Mouse (Mus musculus): Measurements from ENCODE around the gene Ncbp3. TPM values are rescaled to one million over a fixed set of nuclear protein-coding genes. Genes with fewer than 3 reads are reported as not detected.
A peak's percentile ranks its signal among the peaks of the same experiment; 100 is the strongest.

The Ncbp3 gene
- polyA plus RNA-seq, 2 experiments = 7.1 to 10.1 TPM

DNA sequence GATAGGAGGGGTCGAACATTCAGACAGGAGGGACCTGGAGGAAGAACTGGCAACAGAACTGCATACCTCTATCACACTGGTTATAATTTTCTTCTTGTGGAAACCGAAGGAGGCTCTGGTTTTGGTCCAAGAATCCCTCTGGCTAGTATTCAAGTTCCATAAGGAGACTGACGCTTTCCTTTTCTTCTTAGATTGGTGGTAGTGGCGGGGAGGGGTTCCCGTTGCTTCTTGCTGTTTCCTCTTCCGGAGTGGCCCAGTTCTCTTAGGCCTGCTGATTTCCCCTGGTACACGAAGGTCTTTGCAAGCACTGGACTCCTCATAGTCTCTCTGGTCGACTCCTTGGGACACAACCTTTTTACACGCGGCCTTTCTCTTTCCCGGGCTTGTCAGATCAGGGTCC, 89.5 kb downstream of the Ncbp3 start:
- H3K9me3 ChIP-seq (ENCODE audit: control insufficient read depth, low read length) = no peaks in the 10 kb centered on the region
- peak overlapping the region; percentile 80 for H3K9ac ChIP-seq (ENCODE audit: low read depth, low read length, severe bottlenecking)
- no peak overlapping the region for H3K27ac ChIP-seq (replicated peaks; ENCODE audit: low read depth, low read length)
- peak overlapping the region; percentile 87 for H3K4me2 ChIP-seq (replicated peaks; ENCODE audit: low read depth, low read length, severe bottlenecking)
- no peaks in the 10 kb centered on the region for H3K27me3 ChIP-seq (ENCODE audit: control insufficient read depth, insufficient read depth, low read length)
- peaks cover 15% of the 10 kb centered on the region for H3K4me1 ChIP-seq (ENCODE audit: control insufficient read depth, insufficient read depth, low read length)
- WGBS = 32% methylated on average over 11 of the region's 11 CpGs
- no peak for ATAC-seq (ENCODE audit: low FRiP score, low read depth)
- peak; percentile 25 for DNase-seq (ENCODE audit: low spot score)
- H3K36me3 ChIP-seq (ENCODE audit: control insufficient read depth, insufficient read depth, low read length) = peaks cover 11% of the 10 kb centered on the region
- no peak for TF ChIP-seq POLR2A (IDR thresholded peaks at IDR 0.05; ENCODE audit: borderline replicate concordance, extremely low read depth, insufficient read depth, insufficient read length)
- H3K4me3 ChIP-seq (replicated peaks; ENCODE audit: low read length) = peak overlapping the region; percentile 90

- H3K4me1 ChIP-seq (ENCODE audit: control insufficient read depth, insufficient read depth, low read length) = peaks cover 15% of the 10 kb centered on the region
- DNase-seq (ENCODE audit: low spot score) (peak; percentile 84), ATAC-seq (ENCODE audit: low FRiP score, low read depth) (peak; percentile 90)
- H3K4me3 ChIP-seq (replicated peaks; ENCODE audit: low read length) = peak within 1 kb of the TSS; percentile 90
- H3K9me3 ChIP-seq (ENCODE audit: control insufficient read depth, low read length) = no peaks in the 10 kb centered on the region
- peak within 1 kb of the TSS; percentile 80 for H3K9ac ChIP-seq (ENCODE audit: low read depth, low read length, severe bottlenecking)
- peak within 1 kb of the TSS; percentile 87 for H3K4me2 ChIP-seq (replicated peaks; ENCODE audit: low read depth, low read length, severe bottlenecking)
- no peaks in the 10 kb centered on the region for H3K27me3 ChIP-seq (ENCODE audit: control insufficient read depth, insufficient read depth, low read length)
- TF ChIP-seq POLR2A (IDR thresholded peaks at IDR 0.05; ENCODE audit: borderline replicate concordance, extremely low read depth, insufficient read depth, insufficient read length) = 0 out of 2 replicates have a peak, but pooled peaks have one; percentile 20
- peaks cover 7% of the 10 kb centered on the region for H3K36me3 ChIP-seq (ENCODE audit: control insufficient read depth, insufficient read depth, low read length)
- WGBS = under 1% methylated on average over 60 of the region's 84 CpGs
- H3K27ac ChIP-seq (replicated peaks; ENCODE audit: low read depth, low read length) = no peak within 1 kb of the TSS
Observed at GRCm38 (mm10) chr11:73137591-73138501, 90.3 kb downstream of the Ncbp3 start, which contains the start of gene Haspin. Haspin (minus strand) TSS chr11:73138294.

Other genes with a start within 250 kb of the Ncbp3 start
- gene Atp2a3, start 86.6 kb upstream of the Ncbp3 start, polyA plus RNA-seq (2012; rRNA removed) = 2.6 and 2.7 TPM in 2 replicates
- 2.3 TPM in 2 replicates for gene Atp2a3, start 86.6 kb upstream of the Ncbp3 start, polyA plus RNA-seq (2014; fragmentation: Nextera tagmentation; extraction: Ambion mirVana)
- gene P2rx1, start 48.7 kb upstream of the Ncbp3 start, polyA plus RNA-seq (2012; rRNA removed) = 1.8 and 2.1 TPM in 2 replicates
- gene P2rx1, start 48.7 kb upstream of the Ncbp3 start, polyA plus RNA-seq (2014; fragmentation: Nextera tagmentation; extraction: Ambion mirVana) = 1.9 and 2.2 TPM in 2 replicates
- gene Camkk1, start 28.8 kb upstream of the Ncbp3 start, polyA plus RNA-seq (2012; rRNA removed) = 11.1 and 11.4 TPM in 2 replicates
- gene Camkk1, start 28.8 kb upstream of the Ncbp3 start, polyA plus RNA-seq (2014; fragmentation: Nextera tagmentation; extraction: Ambion mirVana) = 5.5 and 5.8 TPM in 2 replicates
- gene Itgae, start 42.8 kb downstream of the Ncbp3 start, polyA plus RNA-seq (2012; rRNA removed) = 0.12 and 0.15 TPM in 2 replicates
- 0.35 and 0.37 TPM in 2 replicates for gene Itgae, start 42.8 kb downstream of the Ncbp3 start, polyA plus RNA-seq (2014; fragmentation: Nextera tagmentation; extraction: Ambion mirVana)
- gene Haspin, start 90.5 kb downstream of the Ncbp3 start, polyA plus RNA-seq (2012; rRNA removed) = 5.5 and 6.1 TPM in 2 replicates
- 11.2 and 12.6 TPM in 2 replicates for gene Haspin, start 90.5 kb downstream of the Ncbp3 start, polyA plus RNA-seq (2014; fragmentation: Nextera tagmentation; extraction: Ambion mirVana)
- gene P2rx5, start 112.6 kb downstream of the Ncbp3 start, polyA plus RNA-seq (2012; rRNA removed) = 1.5 and 1.7 TPM in 2 replicates
- 1.0 and 1.3 TPM in 2 replicates for gene P2rx5, start 112.6 kb downstream of the Ncbp3 start, polyA plus RNA-seq (2014; fragmentation: Nextera tagmentation; extraction: Ambion mirVana)
- gene Emc6, start 129.3 kb downstream of the Ncbp3 start, polyA plus RNA-seq (2012; rRNA removed) = 64.7 and 79.8 TPM in 2 replicates
- gene Emc6, start 129.3 kb downstream of the Ncbp3 start, polyA plus RNA-seq (2014; fragmentation: Nextera tagmentation; extraction: Ambion mirVana) = 101 and 102 TPM in 2 replicates
- 106 and 135 TPM in 2 replicates for gene Tax1bp3, start 129.3 kb downstream of the Ncbp3 start, polyA plus RNA-seq (2012; rRNA removed)
- gene Tax1bp3, start 129.3 kb downstream of the Ncbp3 start, polyA plus RNA-seq (2014; fragmentation: Nextera tagmentation; extraction: Ambion mirVana) = 224 and 235 TPM in 2 replicates
- 25.9 and 32.0 TPM in 2 replicates for gene Ctns, start 151.3 kb downstream of the Ncbp3 start, polyA plus RNA-seq (2012; rRNA removed)
- gene Ctns, start 151.3 kb downstream of the Ncbp3 start, polyA plus RNA-seq (2014; fragmentation: Nextera tagmentation; extraction: Ambion mirVana) = 24.6 and 27.4 TPM in 2 replicates
- 3.0 and 3.1 TPM in 2 replicates for gene Shpk, start 151.7 kb downstream of the Ncbp3 start, polyA plus RNA-seq (2012; rRNA removed)
- gene Shpk, start 151.7 kb downstream of the Ncbp3 start, polyA plus RNA-seq (2014; fragmentation: Nextera tagmentation; extraction: Ambion mirVana) = 1.8 and 2.8 TPM in 2 replicates
- gene Trpv1, start 186.5 kb downstream of the Ncbp3 start, polyA plus RNA-seq (2012; rRNA removed) = 0.20 and 0.22 TPM in 2 replicates
- 0.41 TPM in 1 of 2 replicates, not detected in the other for gene Trpv1, start 186.5 kb downstream of the Ncbp3 start, polyA plus RNA-seq (2014; fragmentation: Nextera tagmentation; extraction: Ambion mirVana)
- 0.41 and 0.54 TPM in 2 replicates for gene Trpv3, start 219.6 kb downstream of the Ncbp3 start, polyA plus RNA-seq (2012; rRNA removed)
- 0.47 and 0.55 TPM in 2 replicates for gene Trpv3, start 219.6 kb downstream of the Ncbp3 start, polyA plus RNA-seq (2014; fragmentation: Nextera tagmentation; extraction: Ambion mirVana)